Mouse (Mus musculus) ES-E14 (cell line): ENCODE measurements around the gene D10Jhu81e. TPM values are rescaled to one million over a fixed set of nuclear protein-coding genes. Genes with fewer than 3 reads are reported as not detected.

Experiments used
- DNase-seq: peaks from one replicate; pipeline ENCODE4 v3.0.0-alpha.2; 2013; ENCODE audit warnings: low read depth, low spot score
- H3K27ac ChIP-seq: 2 replicates; pipeline ENCODE4 v1.5.1; 2012; ENCODE audit warnings: low read depth, mild to moderate bottlenecking, low read length, moderate library complexity, mixed read lengths; ENCODE audit not compliant: poor library complexity, insufficient read depth, severe bottlenecking
- H3K36me3 ChIP-seq: 2 replicates; pipeline ENCODE4 v1.6.1; 2012; ENCODE audit warnings: mild to moderate bottlenecking, low read length, moderate library complexity, mixed read lengths; ENCODE audit not compliant: control insufficient read depth, poor library complexity, insufficient read depth, severe bottlenecking
- H3K4me1 ChIP-seq, 2 experiments: fragments of 150-350 bp in 1 of 2; sonication (generic) in 1 of 2; 2 replicates each; pipeline ENCODE4 v1.6.1; 2012; ENCODE audit warnings: low read length in 2 of 2, mild to moderate bottlenecking in 1 of 2, mixed read lengths in 1 of 2; ENCODE audit not compliant: control insufficient read depth in 2 of 2, insufficient read depth in 2 of 2, poor library complexity in 1 of 2
- H3K4me3 ChIP-seq, 2 experiments: fragments of 150-350 bp in 1 of 2; sonication (generic) in 1 of 2; 2 replicates each; pipeline ENCODE4 v1.5.1; 2012; ENCODE audit warnings: low read length in 2 of 2, low read depth in 1 of 2, mild to moderate bottlenecking in 1 of 2, mixed read lengths in 1 of 2; ENCODE audit not compliant: insufficient read depth in 1 of 2, poor library complexity in 1 of 2, severe bottlenecking in 1 of 2
- H3K9ac ChIP-seq: 2 replicates; pipeline ENCODE4 v1.6.1; 2012; ENCODE audit warnings: low read depth, mild to moderate bottlenecking, low read length, mixed read lengths; ENCODE audit not compliant: poor library complexity, insufficient read depth, severe bottlenecking
- H3K9me3 ChIP-seq: fragments of 150-350 bp; sonication (generic); 2 replicates; pipeline ENCODE4 v1.6.1; 2012; ENCODE audit warnings: low read depth, mild to moderate bottlenecking, low read length; ENCODE audit not compliant: control insufficient read depth, insufficient read depth
- CHD2 ChIP-seq: IDR thresholded peaks from 2 replicates; pipeline ENCODE4 v1.6.1; 2014; ENCODE audit warnings: mild to moderate bottlenecking, low read depth, low read length, inconsistent platforms
- HCFC1 ChIP-seq: IDR thresholded peaks from 2 replicates; pipeline ENCODE4 v1.6.1; 2012; ENCODE audit warnings: low read length, inconsistent platforms, borderline replicate concordance; ENCODE audit not compliant: insufficient read depth
- in situ Hi-C, 2 experiments: fragments of 600-800 bp; cut with MboI; formaldehyde crosslinking; loops; one replicate each; pipeline ENCODE4 v1.15.1; 2025; ENCODE audit warnings: low sequenced_read_pairs in 2 of 2, inconsistent platforms in 1 of 2; ENCODE audit not compliant: unreplicated experiment in 2 of 2
- total RNA-seq: library from RNA; depleted of rRNA; stranded (reverse); fragments of 300-350 nt; gene quantifications from 2 replicates; pipeline ENCODE4 v1.2.3, GENCODE M21; 2012; rRNA removed

D10Jhu81e gene
- total RNA-seq, 1 experiment: 40.2 TPM

- no peak overlapping the region for H3K9ac ChIP-seq
- no peaks in the 10 kb centered on the region for H3K9me3 ChIP-seq
- peak; percentile 11 for DNase-seq
- peaks cover 0 to 2% of the 10 kb centered on the region in 2 experiments; a peak in 1 of 4 replicates for H3K4me1 ChIP-seq
- no peak overlapping the region for H3K27ac ChIP-seq
- no peaks in the 10 kb centered on the region for H3K36me3 ChIP-seq
- TF ChIP-seq HCFC1 (no peak), CHD2 (no peak)
- H3K4me3 ChIP-seq: no peak overlapping the region
- in situ Hi-C loops: no loop called here
These were observed 55.0 kb downstream of the D10Jhu81e start for GRCm38 (mm10) chr10:78114521-78115092.

Other genes starting within 250 kb of the D10Jhu81e start
- gene Trpm2, start 199.2 kb downstream of the D10Jhu81e start, total RNA-seq: 0.54 and 0.63 TPM in 2 replicates
- 7.1 and 8.4 TPM in 2 replicates for gene 1810043G02Rik, start 191.3 kb downstream of the D10Jhu81e start, total RNA-seq
- 138 and 230 TPM in 2 replicates for gene Pfkl, start 159.7 kb downstream of the D10Jhu81e start, total RNA-seq
- gene Dnmt3l, start 127.8 kb downstream of the D10Jhu81e start, total RNA-seq: 328 and 388 TPM in 2 replicates
- 68.3 and 88.3 TPM in 2 replicates for gene Aire, start 126.2 kb downstream of the D10Jhu81e start, total RNA-seq
- gene Icosl, start 100.5 kb downstream of the D10Jhu81e start, total RNA-seq: 30.5 and 31.7 TPM in 2 replicates
- gene Pwp2, start 15.4 kb upstream of the D10Jhu81e start, total RNA-seq: 60.9 and 67.4 TPM in 2 replicates
- gene Trappc10, start 74.9 kb upstream of the D10Jhu81e start, total RNA-seq: 26.1 and 27.9 TPM in 2 replicates
- 52.0 and 54.0 TPM in 2 replicates for gene Agpat3, start 182.7 kb upstream of the D10Jhu81e start, total RNA-seq
- gene Rrp1, start 243.3 kb upstream of the D10Jhu81e start, total RNA-seq: 161 and 182 TPM in 2 replicates